Mouse (Mus musculus) liver, adult 2 months (tissue): Measurements from ENCODE around the gene Boll.

Experiments used
- CTCF ChIP-seq: fragments of 200-500 bp; IDR thresholded peaks from 2 replicates; pipeline ENCODE4 v1.5.1; 2011; ENCODE audit warnings: low read depth, low read length, control low read depth
- POLR2A ChIP-seq: fragments of 200-500 bp; IDR thresholded peaks from 2 replicates; pipeline ENCODE4 v1.6.1; 2011; ENCODE audit warnings: low read length, control low read depth; ENCODE audit not compliant: insufficient read depth; ENCODE audit errors: extremely low read depth

- TF ChIP-seq CTCF, result no peak
- TF ChIP-seq POLR2A, result no peak
These were observed 137.0 kb downstream of the Boll start, which contains the start of gene Rftn2 for GRCm38 (mm10) chr1:55226011-55226857.
